Mouse (Mus musculus): ENCODE results near the gene Rbmy.
"Not testable (repeated sequence)": the region's sequence is repeated elsewhere in the genome, so short reads cannot be mapped to it uniquely, and the experiment has no call there.

Gene Rbmy

DNA sequence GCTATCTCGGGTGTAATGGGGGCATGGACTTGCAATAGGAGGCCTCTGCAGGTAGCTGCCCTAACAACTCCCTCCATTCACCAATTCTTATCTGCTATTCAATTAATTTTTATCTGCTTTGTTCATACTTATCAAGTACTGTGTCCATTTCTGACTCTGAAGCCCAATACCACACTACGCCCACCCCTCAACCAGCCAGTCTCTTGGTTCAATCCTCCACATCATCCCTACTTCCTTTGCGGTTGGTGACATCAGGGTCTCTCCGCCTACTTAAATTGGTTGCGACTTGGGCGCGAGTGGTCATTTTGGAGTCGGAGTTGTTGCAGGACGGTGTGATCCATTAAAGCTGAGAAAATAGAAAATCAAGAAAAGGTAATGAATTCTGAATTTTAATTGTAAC lies at the start of gene Rbmy, which contains the start of gene Gm10256:
Rbmy (plus strand) TSS at position 301 of the 400 bp plus-strand sequence.
Gm10256 (plus strand) TSS at position 320 of the 400 bp plus-strand sequence.
- not testable (repeated sequence) for DNase-seq (ENCODE audit: low read depth, low spot score)

DNA sequence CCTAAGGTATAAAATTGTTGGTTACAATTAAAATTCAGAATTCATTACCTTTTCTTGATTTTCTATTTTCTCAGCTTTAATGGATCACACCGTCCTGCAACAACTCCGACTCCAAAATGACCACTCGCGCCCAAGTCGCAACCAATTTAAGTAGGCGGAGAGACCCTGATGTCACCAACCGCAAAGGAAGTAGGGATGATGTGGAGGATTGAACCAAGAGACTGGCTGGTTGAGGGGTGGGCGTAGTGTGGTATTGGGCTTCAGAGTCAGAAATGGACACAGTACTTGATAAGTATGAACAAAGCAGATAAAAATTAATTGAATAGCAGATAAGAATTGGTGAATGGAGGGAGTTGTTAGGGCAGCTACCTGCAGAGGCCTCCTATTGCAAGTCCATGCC lies 34.4 kb upstream of the Rbmy start, which contains the start of gene Gm4064:
Gm4064 (minus strand) TSS at position 101 of the 400 bp plus-strand sequence.
- not testable (repeated sequence) for DNase-seq (ENCODE audit: low read depth, low spot score)
